Mouse (Mus musculus) right cerebral cortex, postnatal 10 days (tissue): ENCODE data around the gene Thumpd3.

ENCODE experiments used
- DNase-seq, 2 experiments: peaks; one replicate each; pipeline ENCODE4 v3.0.0; 2021; ENCODE audit warnings: low spot score in 2 of 2

Gene Thumpd3

GRCm38 (mm10) chr6:113037946-113038734 is 7.9 kb upstream of the Thumpd3 start:
- DNase-seq = peak; percentile 78 to 79

GRCm38 (mm10) chr6:113038735-113039058 is 7.3 kb upstream of the Thumpd3 start:
- DNase-seq = no peak

- no peak for DNase-seq
These were observed 5.7 kb upstream of the Thumpd3 start for GRCm38 (mm10) chr6:113040319-113040718.

GRCm38 (mm10) chr6:113041215-113041990 is 4.6 kb upstream of the Thumpd3 start:
- no peak for DNase-seq

GRCm38 (mm10) chr6:113045575-113045974 is 450 bp upstream of the Thumpd3 start:
- DNase-seq = no peak

GRCm38 (mm10) chr6:113047016-113047746 is 1.2 kb downstream of the Thumpd3 start:
- DNase-seq = no peak

GRCm38 (mm10) chr6:113048371-113048770 is 2.3 kb downstream of the Thumpd3 start:
- no peak for DNase-seq

GRCm38 (mm10) chr6:113049159-113049558 is 3.1 kb downstream of the Thumpd3 start:
- DNase-seq = no peak

GRCm38 (mm10) chr6:113052972-113053371 is 6.9 kb downstream of the Thumpd3 start:
- DNase-seq = no peak

- DNase-seq = no peak
These were observed 8.6 kb downstream of the Thumpd3 start for GRCm38 (mm10) chr6:113054552-113055107.

- no peak for DNase-seq
These were observed 15.0 kb downstream of the Thumpd3 start for GRCm38 (mm10) chr6:113060892-113061563.

- DNase-seq = no peak
These were observed 16.2 kb downstream of the Thumpd3 start for GRCm38 (mm10) chr6:113062253-113062652.

GRCm38 (mm10) chr6:113063363-113063762 is 17.3 kb downstream of the Thumpd3 start:
- no peak for DNase-seq

- DNase-seq = no peak
These were observed 19.2 kb downstream of the Thumpd3 start for GRCm38 (mm10) chr6:113065186-113065585.

GRCm38 (mm10) chr6:113069154-113069553 is 23.1 kb downstream of the Thumpd3 start:
- no peak for DNase-seq

GRCm38 (mm10) chr6:113075261-113075660 is 29.2 kb downstream of the Thumpd3 start:
- no peak for DNase-seq

GRCm38 (mm10) chr6:113076012-113076685 is 30.1 kb downstream of the Thumpd3 start:
- peak; percentile 94 to 96 for DNase-seq

- DNase-seq = peak; percentile 98 to 99
These were observed 30.9 kb downstream of the Thumpd3 start, which contains the start of gene Setd5 for GRCm38 (mm10) chr6:113076686-113077516. Gene Setd5, plus strand, starts transcription at chr6:113077365.

GRCm38 (mm10) chr6:113077569-113078030 is 31.6 kb downstream of the Thumpd3 start:
- DNase-seq = no peak
